Mouse (Mus musculus): ENCODE data around the gene Tmem53.

GRCm38 (mm10) chr4:117288277-117288926, 36.7 kb downstream of the Tmem53 start:
- no peak for TF ChIP-seq CHD2 (IDR thresholded peaks at IDR 0.05; ENCODE audit: low read depth, low read length)
- no peak for TF ChIP-seq ZNF384 (IDR thresholded peaks at IDR 0.05; ENCODE audit: low read depth, low read length)
- TF ChIP-seq ZC3H11A (IDR thresholded peaks at IDR 0.05; ENCODE audit: borderline replicate concordance, low read depth, low read length) = no peak
- no peak for TF ChIP-seq MAFK (IDR thresholded peaks at IDR 0.05; ENCODE audit: insufficient read depth, low read depth, low read length)

All from ES-E14 (cell line).